Mouse (Mus musculus) stomach, postnatal 0 days (tissue): Measurements from ENCODE around the gene Glb1.

Experiments used
- CTCF ChIP-seq: IDR thresholded peaks from 2 replicates; pipeline ENCODE4 v1.5.1; 2016; ENCODE audit warnings: antibody characterized with exemption, low read depth, mild to moderate bottlenecking, moderate library complexity
- EP300 ChIP-seq: optimal IDR thresholded peaks from 2 replicates; pipeline ENCODE3; 2016; ENCODE audit warnings: antibody characterized with exemption

GRCm38 (mm10) chr9:114400588-114400948 is 308 bp upstream of the Glb1 start:
- no peak for TF ChIP-seq CTCF
- TF ChIP-seq EP300: no peak
